Mouse (Mus musculus): ENCODE measurements around the gene A330070K13Rik.

Gene A330070K13Rik

DNA sequence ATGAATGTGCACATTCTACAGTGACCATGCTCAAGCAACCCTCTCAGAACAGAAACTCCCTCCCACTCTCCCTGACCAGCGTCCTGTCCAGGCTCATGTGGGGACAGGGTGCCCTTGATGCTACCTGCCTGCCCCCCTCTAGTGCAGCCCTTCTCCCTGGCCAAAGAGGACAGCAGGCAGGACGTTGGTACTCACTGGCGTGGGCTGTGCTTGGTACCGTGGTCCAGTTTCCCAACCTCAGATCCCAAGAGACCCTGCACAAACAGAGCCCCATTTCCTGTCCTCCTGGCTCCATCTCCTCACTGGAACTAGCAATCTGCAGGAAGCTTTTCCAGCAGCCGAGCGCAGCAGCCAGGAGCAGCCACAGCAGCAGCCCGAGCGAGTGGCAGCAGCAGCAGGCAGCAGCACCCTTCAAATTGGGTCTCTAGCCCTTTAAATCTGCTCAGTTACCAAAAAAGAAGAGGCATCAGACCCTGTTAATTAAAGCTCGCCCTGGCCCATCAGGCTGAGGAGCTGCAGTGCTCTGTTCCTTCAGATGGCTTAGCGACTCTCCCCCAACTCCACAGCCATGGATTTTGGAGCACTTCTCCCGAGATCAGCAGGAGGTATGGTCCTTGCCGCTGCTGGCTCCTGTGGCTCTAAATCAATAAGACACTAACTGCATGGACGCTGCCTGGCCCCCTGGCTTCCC lies at the start of gene A330070K13Rik:
TSS of gene A330070K13Rik (minus strand) at position 410 of the 691 bp plus-strand sequence.
- no peaks in the 10 kb centered on the region for H3K27me3 ChIP-seq (ENCODE audit: control insufficient read depth, insufficient read depth, low read length, poor library complexity, severe bottlenecking)

DNA sequence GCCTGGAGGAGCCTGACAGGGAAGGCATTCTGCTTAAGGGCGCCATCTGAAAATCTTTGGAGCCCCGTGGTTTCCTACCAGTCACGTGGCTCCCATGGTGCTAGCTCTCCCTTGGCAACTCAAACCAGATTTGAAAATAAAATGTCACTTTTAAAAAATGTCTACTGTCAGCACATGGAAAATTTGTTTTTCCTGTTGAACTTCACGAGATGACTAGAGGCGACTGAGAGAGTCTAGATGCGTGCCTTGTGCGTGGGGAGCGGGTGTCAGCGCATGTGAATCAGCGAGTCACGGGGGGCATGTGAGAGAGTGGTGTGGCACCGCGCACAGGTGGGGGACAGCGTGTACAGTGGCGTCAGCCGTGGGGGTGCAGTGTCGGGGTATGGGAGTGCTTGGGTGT lies 27.1 kb upstream of the A330070K13Rik start:
- Histone ChIP-seq H3K36me3 (ENCODE audit: control insufficient read depth, insufficient read depth, low read length, poor library complexity, severe bottlenecking) (no peaks in the 10 kb centered on the region), H3K27me3 (ENCODE audit: control insufficient read depth, insufficient read depth, low read length, poor library complexity, severe bottlenecking) (no peaks in the 10 kb centered on the region)
- DNase-seq (ENCODE audit: low read depth, low spot score) = no peak

More for the DNA sequence above, at the start of gene A330070K13Rik:
- no peaks in the 10 kb centered on the region for H3K36me3 ChIP-seq (ENCODE audit: control insufficient read depth, insufficient read depth, low read length, poor library complexity, severe bottlenecking)
- no peak for DNase-seq (ENCODE audit: low read depth, low spot score)

DNA sequence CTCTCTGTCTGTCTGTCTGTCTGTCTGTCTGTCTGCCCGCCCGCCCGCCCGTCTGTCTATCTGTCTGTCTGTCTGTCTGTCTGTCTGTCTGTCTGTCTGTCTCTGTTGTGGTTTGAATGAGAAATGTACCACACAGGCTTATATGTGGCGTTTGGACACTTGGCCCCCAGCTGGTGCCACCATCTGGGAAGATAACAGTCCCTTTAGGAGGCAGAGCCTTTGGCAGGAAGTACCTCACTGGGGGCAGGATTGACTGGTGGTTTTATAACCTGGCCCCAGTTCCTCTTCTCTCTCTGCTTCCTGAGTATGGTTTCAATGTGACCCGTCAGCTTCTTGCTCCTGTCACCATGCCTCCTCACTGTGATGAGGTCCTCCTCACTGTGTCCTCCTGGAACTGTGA lies 25.3 kb upstream of the A330070K13Rik start:
- no peaks in the 10 kb centered on the region for H3K27me3 ChIP-seq (ENCODE audit: control insufficient read depth, insufficient read depth, low read length, poor library complexity, severe bottlenecking)
- DNase-seq (ENCODE audit: low read depth, low spot score) = no peak
- H3K36me3 ChIP-seq (ENCODE audit: control insufficient read depth, insufficient read depth, low read length, poor library complexity, severe bottlenecking) = no peaks in the 10 kb centered on the region

DNA sequence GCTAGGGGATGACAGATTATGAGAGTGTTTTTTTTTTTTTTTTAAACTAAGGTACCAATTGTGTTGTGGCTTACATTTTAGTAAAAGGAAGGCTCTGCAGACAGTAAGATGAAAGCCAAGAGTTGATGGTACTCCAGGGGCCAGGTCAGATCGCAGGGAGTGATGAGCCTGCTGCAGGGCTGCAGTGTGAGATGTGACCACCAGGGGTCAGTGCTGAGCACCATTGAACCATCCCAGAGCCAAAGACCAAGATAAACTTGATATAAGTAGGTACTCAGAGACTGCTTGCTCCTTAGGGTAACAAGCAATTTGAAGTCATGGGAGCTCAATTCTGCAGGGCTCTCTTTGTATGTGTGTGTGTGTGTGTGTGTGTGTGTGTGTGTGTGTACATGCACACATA lies 20.8 kb upstream of the A330070K13Rik start:
- Histone ChIP-seq H3K27me3 (ENCODE audit: control insufficient read depth, insufficient read depth, low read length, poor library complexity, severe bottlenecking) (no peaks in the 10 kb centered on the region), H3K36me3 (ENCODE audit: control insufficient read depth, insufficient read depth, low read length, poor library complexity, severe bottlenecking) (no peaks in the 10 kb centered on the region)
- DNase-seq (ENCODE audit: low read depth, low spot score) = peak; percentile 28

DNA sequence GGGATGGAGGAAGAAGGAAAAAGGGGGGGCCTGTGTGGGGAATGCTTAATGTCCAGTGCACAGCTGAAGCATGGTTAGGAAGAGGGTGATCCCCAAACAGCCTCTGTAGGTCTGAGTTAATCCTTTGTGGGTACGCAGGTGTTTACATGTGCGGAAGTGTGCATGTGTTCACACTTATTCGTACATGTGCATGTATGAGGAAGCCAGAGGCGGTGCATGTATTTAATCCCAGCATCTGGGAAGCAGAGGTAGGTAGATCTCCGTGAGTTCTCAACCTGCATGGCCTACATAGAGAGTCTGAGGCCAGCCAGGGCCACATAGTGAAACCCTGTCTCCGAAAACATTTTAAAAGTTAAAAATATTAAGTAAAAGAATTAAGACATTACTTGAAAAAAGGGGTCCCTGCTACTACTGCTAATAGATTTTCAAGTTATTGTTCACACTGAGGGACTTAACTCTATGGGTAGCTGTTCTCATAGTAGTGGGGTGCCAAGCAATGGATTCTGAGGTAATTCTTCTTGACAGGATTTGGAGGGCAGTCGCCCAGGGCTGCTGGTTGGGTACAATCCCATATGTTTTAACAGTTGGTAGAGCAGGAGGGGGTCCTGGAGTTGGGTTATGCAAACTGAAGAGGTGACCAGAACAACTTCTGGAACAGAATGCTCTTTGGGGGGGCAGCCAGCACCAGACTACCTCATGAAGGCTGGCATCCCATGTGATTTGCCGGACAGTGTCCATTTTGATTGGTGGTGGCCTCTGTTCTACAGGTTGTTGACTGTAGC lies 15.9 kb upstream of the A330070K13Rik start:
- H3K27me3 ChIP-seq (ENCODE audit: control insufficient read depth, insufficient read depth, low read length, poor library complexity, severe bottlenecking) = no peaks in the 10 kb centered on the region
- no peaks in the 10 kb centered on the region for H3K36me3 ChIP-seq (ENCODE audit: control insufficient read depth, insufficient read depth, low read length, poor library complexity, severe bottlenecking)
- DNase-seq (ENCODE audit: low read depth, low spot score) = no peak

DNA sequence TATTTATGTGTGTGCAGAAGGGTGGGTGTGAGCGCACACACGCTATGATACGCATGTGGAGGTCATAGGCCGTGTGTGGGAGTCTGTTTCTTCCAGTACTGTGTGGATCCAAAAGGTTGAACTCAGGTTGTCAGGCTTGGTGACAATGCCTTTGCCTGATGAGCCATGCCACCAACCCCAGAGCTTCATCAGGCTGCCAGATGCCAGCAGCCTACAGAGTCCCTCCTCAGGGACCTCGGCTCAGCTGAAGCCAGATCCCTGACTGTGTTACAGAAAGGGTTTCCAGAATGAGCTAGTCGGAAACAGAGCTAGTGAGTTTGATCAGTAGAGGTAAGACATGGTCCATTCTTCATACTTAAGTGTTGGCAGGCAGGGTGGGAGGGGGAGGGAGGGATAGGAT lies 10.7 kb upstream of the A330070K13Rik start:
- no peaks in the 10 kb centered on the region for H3K36me3 ChIP-seq (ENCODE audit: control insufficient read depth, insufficient read depth, low read length, poor library complexity, severe bottlenecking)
- DNase-seq (ENCODE audit: low read depth, low spot score) = no peak
- no peaks in the 10 kb centered on the region for H3K27me3 ChIP-seq (ENCODE audit: control insufficient read depth, insufficient read depth, low read length, poor library complexity, severe bottlenecking)

DNA sequence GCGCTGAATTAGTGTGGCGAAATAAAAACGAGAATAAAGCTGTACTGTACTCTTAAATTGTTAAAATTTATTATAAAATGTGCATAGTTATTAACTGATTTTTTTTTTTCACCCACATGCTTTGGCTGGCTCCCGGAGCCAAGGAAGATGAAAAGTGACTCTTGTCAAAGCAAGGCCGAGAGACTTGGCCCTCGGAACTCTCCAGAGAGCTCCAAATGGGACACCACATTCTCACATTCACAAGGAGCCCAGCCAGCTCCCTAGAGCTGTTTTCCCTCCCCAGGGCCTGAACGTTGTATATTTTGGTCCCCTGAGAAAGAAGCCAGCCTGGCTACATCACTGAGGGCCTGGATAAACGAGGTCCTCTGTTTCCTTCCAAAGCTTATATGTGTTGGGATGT lies 10.0 kb upstream of the A330070K13Rik start:
- no peak for DNase-seq (ENCODE audit: low read depth, low spot score)
- Histone ChIP-seq H3K36me3 (ENCODE audit: control insufficient read depth, insufficient read depth, low read length, poor library complexity, severe bottlenecking) (no peaks in the 10 kb centered on the region), H3K27me3 (ENCODE audit: control insufficient read depth, insufficient read depth, low read length, poor library complexity, severe bottlenecking) (no peaks in the 10 kb centered on the region)

DNA sequence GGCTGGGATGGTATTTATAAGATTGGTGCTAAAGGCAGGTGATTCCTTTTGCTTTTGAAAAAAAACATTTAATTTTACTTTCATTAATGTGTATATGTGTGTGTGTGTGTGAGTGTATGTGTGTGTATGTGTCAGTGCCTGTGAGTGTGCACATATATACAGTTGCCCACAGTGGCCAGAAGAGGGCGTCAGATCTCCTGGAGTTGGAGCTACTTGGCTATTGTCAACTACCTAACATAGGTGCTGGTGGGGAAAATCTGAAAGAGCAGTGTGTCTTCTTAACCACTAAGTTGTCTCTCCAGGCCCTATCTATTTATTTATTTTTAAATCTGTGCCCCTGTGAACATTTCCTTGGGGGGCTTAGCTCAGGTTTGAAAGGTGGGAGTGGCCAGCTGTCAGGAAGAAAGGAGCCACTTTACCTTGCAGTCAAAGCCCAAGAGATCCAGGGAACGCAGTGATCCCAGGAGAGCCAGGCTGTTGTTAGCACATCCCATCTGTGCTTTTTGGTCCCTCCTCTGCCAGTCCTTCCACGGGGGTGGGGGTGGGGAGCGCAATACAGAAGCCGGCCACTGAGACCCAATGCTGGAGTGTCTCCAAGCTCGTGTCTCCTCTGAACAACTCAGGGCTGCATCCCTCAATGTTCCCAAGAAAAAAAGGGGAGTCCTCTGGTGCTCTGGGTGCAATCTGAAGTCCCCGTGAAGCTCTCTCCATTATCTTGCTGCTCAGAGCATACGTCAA lies 9.4 kb upstream of the A330070K13Rik start:
- DNase-seq (ENCODE audit: low read depth, low spot score) = no peak
- H3K27me3 ChIP-seq (ENCODE audit: control insufficient read depth, insufficient read depth, low read length, poor library complexity, severe bottlenecking) = no peaks in the 10 kb centered on the region
- H3K36me3 ChIP-seq (ENCODE audit: control insufficient read depth, insufficient read depth, low read length, poor library complexity, severe bottlenecking) = no peaks in the 10 kb centered on the region

DNA sequence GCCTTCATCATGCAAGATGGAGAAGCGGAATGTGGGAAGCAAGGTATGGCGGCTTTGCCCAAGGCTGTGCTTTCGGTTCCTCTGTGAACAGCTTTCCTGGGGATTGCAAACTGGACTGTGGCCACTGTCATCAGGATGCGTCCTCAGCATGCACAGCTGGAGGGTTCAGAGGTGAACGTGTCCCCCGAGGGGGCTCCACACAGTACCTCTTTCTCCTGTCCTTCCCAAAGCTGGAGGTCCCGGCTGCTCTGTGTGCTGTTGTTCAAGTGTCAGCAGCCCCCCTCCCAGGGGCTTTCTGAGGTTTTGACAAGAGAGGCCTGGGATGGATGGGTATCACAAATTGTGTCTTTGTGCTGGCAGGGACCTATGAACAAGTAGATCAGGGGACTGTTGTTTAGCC lies 2.0 kb upstream of the A330070K13Rik start:
- Histone ChIP-seq H3K36me3 (ENCODE audit: control insufficient read depth, insufficient read depth, low read length, poor library complexity, severe bottlenecking) (no peaks in the 10 kb centered on the region), H3K27me3 (ENCODE audit: control insufficient read depth, insufficient read depth, low read length, poor library complexity, severe bottlenecking) (no peaks in the 10 kb centered on the region)
- DNase-seq (ENCODE audit: low read depth, low spot score) = no peak

DNA sequence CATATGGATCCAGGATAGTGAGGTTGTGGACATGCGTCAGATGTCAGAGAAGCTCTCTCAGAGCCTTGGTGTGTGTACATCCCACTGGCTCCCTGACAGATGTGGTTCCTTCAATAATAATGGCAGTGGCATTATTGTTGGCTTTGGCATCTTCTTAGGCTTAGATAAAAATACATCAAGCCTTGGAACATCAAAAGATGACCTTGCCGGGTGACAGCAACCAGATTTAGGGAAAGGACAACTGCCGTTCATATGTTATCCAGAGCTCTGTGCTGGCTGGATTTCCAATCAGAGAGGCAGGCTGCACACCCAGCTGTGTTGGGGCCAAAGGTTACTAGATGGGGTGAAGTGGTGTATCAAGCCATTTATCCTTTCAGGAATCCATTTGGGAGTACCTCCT lies 9.0 kb downstream of the A330070K13Rik start:
- Histone ChIP-seq H3K36me3 (ENCODE audit: control insufficient read depth, insufficient read depth, low read length, poor library complexity, severe bottlenecking) (no peaks in the 10 kb centered on the region), H3K27me3 (ENCODE audit: control insufficient read depth, insufficient read depth, low read length, poor library complexity, severe bottlenecking) (no peaks in the 10 kb centered on the region)
- DNase-seq (ENCODE audit: low read depth, low spot score) = no peak

DNA sequence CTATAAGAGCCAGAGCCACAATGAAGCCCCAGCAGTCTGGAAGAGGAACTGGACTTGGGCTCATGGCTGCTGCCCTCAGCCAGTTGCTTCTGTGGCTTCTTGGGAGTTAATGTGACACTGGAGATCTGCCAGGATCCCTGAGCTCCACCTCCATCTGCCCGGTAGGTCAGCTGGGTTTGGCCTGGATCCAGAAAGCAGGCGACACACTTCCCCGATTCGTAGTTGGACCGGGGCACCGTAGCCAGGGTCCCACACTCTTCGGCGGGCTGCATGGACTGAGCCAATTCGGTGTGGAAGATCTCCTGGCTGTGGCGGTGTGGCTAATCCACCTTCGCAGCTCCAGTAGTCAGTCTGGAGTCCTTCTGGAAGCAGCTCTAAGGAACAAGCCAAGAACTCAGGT lies 15.2 kb downstream of the A330070K13Rik start, which contains the start of gene Caln1:
TSS of gene Caln1 (plus strand) at position 219 of the 400 bp plus-strand sequence.
- no peaks in the 10 kb centered on the region for H3K36me3 ChIP-seq (ENCODE audit: control insufficient read depth, insufficient read depth, low read length, poor library complexity, severe bottlenecking)
- no peak for DNase-seq (ENCODE audit: low read depth, low spot score)

DNA sequence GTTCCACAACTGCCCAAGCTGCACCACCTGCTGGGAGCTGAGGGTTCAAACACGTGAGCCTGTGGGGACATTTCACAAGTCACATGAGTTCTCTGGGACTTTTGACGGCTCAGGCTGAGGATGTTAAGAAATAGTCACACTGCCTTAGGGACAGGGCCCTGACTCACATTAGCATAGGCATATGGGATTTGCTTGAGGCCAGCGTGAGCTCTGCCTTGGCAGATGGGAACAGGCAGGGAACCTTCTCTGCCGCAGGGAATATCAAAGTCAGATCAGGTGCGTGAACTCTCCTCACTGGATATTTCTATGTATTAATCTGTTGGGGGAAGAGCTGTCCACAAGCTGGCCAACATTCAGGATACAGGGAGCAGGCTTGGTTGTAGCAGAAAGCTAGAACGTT lies 16.2 kb downstream of the A330070K13Rik start:
- Histone ChIP-seq H3K36me3 (ENCODE audit: control insufficient read depth, insufficient read depth, low read length, poor library complexity, severe bottlenecking) (no peaks in the 10 kb centered on the region), H3K27me3 (ENCODE audit: control insufficient read depth, insufficient read depth, low read length, poor library complexity, severe bottlenecking) (no peaks in the 10 kb centered on the region)
- no peak for DNase-seq (ENCODE audit: low read depth, low spot score)

More for the DNA sequence above, 15.2 kb downstream of the A330070K13Rik start, which contains the start of gene Caln1:
- H3K27me3 ChIP-seq (ENCODE audit: control insufficient read depth, insufficient read depth, low read length, poor library complexity, severe bottlenecking) = no peaks in the 10 kb centered on the region

DNA sequence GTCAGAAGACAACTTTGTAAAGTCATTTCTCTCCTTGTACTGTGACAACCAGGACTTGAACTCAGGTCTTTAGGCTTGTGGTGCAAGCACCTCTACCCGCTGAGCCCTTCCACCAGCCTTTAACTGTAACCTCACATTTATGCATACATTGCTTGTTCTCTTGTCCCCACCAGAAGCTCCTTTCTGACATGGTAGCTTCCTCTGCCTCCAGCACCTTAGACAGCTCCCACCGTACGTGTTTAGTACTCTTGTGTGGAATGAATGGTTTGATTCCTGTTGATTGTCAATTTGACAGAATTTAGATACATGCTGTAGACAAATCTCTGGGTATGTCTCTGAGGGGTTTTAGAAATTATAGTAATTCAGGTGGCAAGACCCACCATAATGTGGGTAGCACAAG lies 20.7 kb downstream of the A330070K13Rik start:
- H3K27me3 ChIP-seq (ENCODE audit: control insufficient read depth, insufficient read depth, low read length, poor library complexity, severe bottlenecking) = no peaks in the 10 kb centered on the region
- DNase-seq (ENCODE audit: low read depth, low spot score) = no peak
- H3K36me3 ChIP-seq (ENCODE audit: control insufficient read depth, insufficient read depth, low read length, poor library complexity, severe bottlenecking) = no peaks in the 10 kb centered on the region

DNA sequence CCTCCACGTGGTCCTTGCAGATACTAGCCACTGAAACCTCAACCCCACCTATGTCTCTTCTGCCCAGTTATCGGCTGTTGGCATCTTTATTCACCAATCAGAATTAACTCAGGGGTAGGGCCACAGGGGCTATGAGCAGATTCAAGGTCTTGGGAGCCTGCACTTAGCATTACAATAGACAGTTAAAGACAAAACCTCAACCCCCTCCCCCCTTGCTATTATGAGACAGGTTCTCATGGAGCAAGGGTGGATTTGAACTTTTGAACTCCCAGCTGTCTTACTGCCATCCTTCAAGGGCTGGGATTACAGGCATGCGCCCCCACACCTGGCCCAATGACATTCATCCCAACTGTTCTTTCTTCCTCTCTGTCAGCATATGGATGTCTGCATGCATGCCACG lies 21.3 kb downstream of the A330070K13Rik start:
- no peak for DNase-seq (ENCODE audit: low read depth, low spot score)
- Histone ChIP-seq H3K27me3 (ENCODE audit: control insufficient read depth, insufficient read depth, low read length, poor library complexity, severe bottlenecking) (no peaks in the 10 kb centered on the region), H3K36me3 (ENCODE audit: control insufficient read depth, insufficient read depth, low read length, poor library complexity, severe bottlenecking) (no peaks in the 10 kb centered on the region)

DNA sequence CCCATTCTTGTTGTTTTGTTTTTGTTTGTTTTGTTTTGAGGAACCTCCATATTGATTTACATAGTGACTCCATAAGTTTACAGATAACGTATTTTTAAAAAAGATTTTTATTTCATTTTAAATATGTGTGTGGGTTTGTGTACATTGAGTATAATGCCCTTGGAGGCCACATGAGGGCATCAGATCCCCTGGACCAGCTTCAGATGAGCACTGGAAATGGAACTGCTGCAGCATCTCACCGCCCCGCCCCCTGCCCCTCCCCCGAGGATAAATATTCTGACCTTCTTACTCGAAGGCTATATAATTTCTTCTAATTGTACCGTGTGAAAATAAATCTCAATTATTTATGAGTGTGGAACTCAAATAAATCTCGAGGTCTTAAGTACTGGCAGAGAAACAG lies 29.2 kb downstream of the A330070K13Rik start:
- no peaks in the 10 kb centered on the region for H3K36me3 ChIP-seq (ENCODE audit: control insufficient read depth, insufficient read depth, low read length, poor library complexity, severe bottlenecking)
- H3K27me3 ChIP-seq (ENCODE audit: control insufficient read depth, insufficient read depth, low read length, poor library complexity, severe bottlenecking) = no peaks in the 10 kb centered on the region
- DNase-seq (ENCODE audit: low read depth, low spot score) = no peak

Data from splenic B cell, adult 2 months (primary cell).